Mouse (Mus musculus) liver, embryonic 14.5 days (tissue): ENCODE data around the gene Syt8. TPM values are rescaled to one million over a fixed set of nuclear protein-coding genes. Genes with fewer than 3 reads are reported as not detected.
A peak's percentile ranks its signal among the peaks of the same experiment; 100 is the strongest.

Source experiments
- ATAC-seq: fragments of 200-750 bp; cut with Nextera tagmentation; 2 replicates; pipeline ENCODE4 v1.8.0; 2017; ENCODE audit warnings: moderate number of reproducible peaks, mild to moderate bottlenecking, moderate library complexity; ENCODE audit not compliant: insufficient read depth
- DNase-seq, 3 experiments: peaks; one replicate each; pipeline ENCODE4 v3.0.0-alpha.2; 2012 to 2013; ENCODE audit warnings: low read depth in 3 of 3, low spot score in 3 of 3
- H3K27ac ChIP-seq: fragments of 300-500 bp; sonication (generic); 2 replicates; pipeline ENCODE4 v1.5.1; 2014; ENCODE audit warnings: moderate library complexity, mild to moderate bottlenecking, control low read depth, inconsistent platforms
- H3K27me3 ChIP-seq: fragments of 300-500 bp; sonication (generic); 2 replicates; pipeline ENCODE4 v1.6.1; 2014; ENCODE audit warnings: mild to moderate bottlenecking, low read length, moderate library complexity; ENCODE audit not compliant: control insufficient read depth, insufficient read depth
- H3K36me3 ChIP-seq: fragments of 300-500 bp; sonication (generic); replicated peaks from 2 replicates; pipeline ENCODE4 v1.6.1; 2014; ENCODE audit warnings: low read depth; ENCODE audit not compliant: control insufficient read depth, insufficient read depth
- H3K4me1 ChIP-seq, 2 experiments: fragments of 200-500 bp in 1 of 2; fragments of 300-500 bp in 1 of 2; sonication (generic) in 1 of 2; replicated peaks; 2 replicates each; pipeline ENCODE4 v1.6.1; 2012 to 2014; ENCODE audit warnings: antibody characterized with exemption in 1 of 2, inconsistent platforms in 1 of 2, low read length in 1 of 2; ENCODE audit not compliant: control insufficient read depth in 2 of 2, insufficient read depth in 2 of 2
- H3K4me2 ChIP-seq: fragments of 300-500 bp; sonication (generic); 2 replicates; pipeline ENCODE4 v1.6.1; 2014; ENCODE audit warnings: low read depth, mild to moderate bottlenecking, control low read depth, moderate library complexity
- H3K4me3 ChIP-seq, 2 experiments: fragments of 200-500 bp in 1 of 2; fragments of 300-500 bp in 1 of 2; sonication (generic) in 1 of 2; 2 replicates each; pipeline ENCODE4 v1.5.1; 2012 to 2014; ENCODE audit warnings: low read depth in 2 of 2, low read length in 2 of 2, mild to moderate bottlenecking in 2 of 2, control low read depth in 1 of 2, inconsistent platforms in 1 of 2, moderate library complexity in 1 of 2; ENCODE audit not compliant: insufficient read depth in 1 of 2
- H3K9ac ChIP-seq: fragments of 300-500 bp; sonication (generic); replicated peaks from 2 replicates; pipeline ENCODE4 v1.6.1; 2014; ENCODE audit warnings: mild to moderate bottlenecking, control low read depth, moderate library complexity
- H3K9me3 ChIP-seq: fragments of 300-500 bp; sonication (generic); 2 replicates; pipeline ENCODE4 v1.6.1; 2016; ENCODE audit warnings: low read length, mixed read lengths; ENCODE audit not compliant: control insufficient read depth
- CTCF ChIP-seq: IDR thresholded peaks from 2 replicates; pipeline ENCODE4 v1.5.1; 2016; ENCODE audit warnings: antibody characterized with exemption, low read depth, control low read depth
- EP300 ChIP-seq: IDR thresholded peaks from 2 replicates; pipeline ENCODE4 v1.6.1; 2016; ENCODE audit warnings: antibody characterized with exemption, low read depth
- WGBS: fragments of 180-500 bp; shearing (Covaris S2); extraction: QIAGEN DNeasy Blood & Tissue Kit; methylation state at CpG from one replicate; pipeline ENCODE4 v1.1.7; 2014; ENCODE audit not compliant: insufficient replicate concordance; 5-methylcytosine and 5-hydroxymethylcytosine counted together
- polyA plus RNA-seq, 2 experiments: library from polyadenylated mRNA; depleted of rRNA in 1 of 2; stranded (reverse) in 1 of 2; unstranded in 1 of 2; fragments of >200 nt; fragmentation: Nextera tagmentation in 1 of 2; extraction: Ambion mirVana in 1 of 2; gene quantifications; 2 replicates each; pipeline versions ENCODE4 v1.2.1 to v1.2.3; 2012 to 2014

Syt8 gene
- polyA plus RNA-seq, 2 experiments = 0.03 TPM; not detected in 1

- H3K4me3 ChIP-seq = no peak overlapping the region
- no peaks in the 10 kb centered on the region for H3K27me3 ChIP-seq
- no peaks in the 10 kb centered on the region for H3K36me3 ChIP-seq
- 4% methylated on average over 4 of the region's 4 CpGs for WGBS
- H3K9ac ChIP-seq = peak overlapping the region; percentile 15
- H3K9me3 ChIP-seq = no peaks in the 10 kb centered on the region
- peak; percentile 40; the same call in 1 of the 2 replicates for TF ChIP-seq EP300
- no peak for TF ChIP-seq CTCF
- H3K4me1 ChIP-seq = peaks cover 49 to 71% of the 10 kb centered on the region in 2 experiments
- H3K27ac ChIP-seq = peak overlapping the region; percentile 71
- peak overlapping the region; percentile 21 for H3K4me2 ChIP-seq
- DNase-seq = peak; percentile 84 to 91 (median 87)
- ATAC-seq = peak; percentile 85
Measured at GRCm38 (mm10) chr7:142393191-142393590, 41.5 kb upstream of the Syt8 start.

GRCm38 (mm10) chr7:142394261-142395190 is 40.1 kb upstream of the Syt8 start:
- no peaks in the 10 kb centered on the region for H3K9me3 ChIP-seq
- H3K27me3 ChIP-seq = no peaks in the 10 kb centered on the region
- H3K27ac ChIP-seq = peak overlapping the region; percentile 72
- no peak overlapping the region for H3K4me3 ChIP-seq
- no peak overlapping the region for H3K4me2 ChIP-seq
- H3K9ac ChIP-seq = peak overlapping the region; percentile 24
- ATAC-seq (no peak), DNase-seq (no peak)
- 42% methylated on average over 6 of the region's 6 CpGs for WGBS
- H3K4me1 ChIP-seq = peaks cover 46 to 75% of the 10 kb centered on the region in 2 experiments
- no peak for TF ChIP-seq CTCF
- no peak for TF ChIP-seq EP300
- no peaks in the 10 kb centered on the region for H3K36me3 ChIP-seq

- no peaks in the 10 kb centered on the region for H3K27me3 ChIP-seq
- no peaks in the 10 kb centered on the region for H3K36me3 ChIP-seq
- peaks cover 46 to 81% of the 10 kb centered on the region in 2 experiments for H3K4me1 ChIP-seq
- DNase-seq (no peak), ATAC-seq (peak; percentile 32; the same call in 1 of the 2 replicates)
- peak; percentile 76 for TF ChIP-seq EP300
- TF ChIP-seq CTCF = no peak
- H3K9ac ChIP-seq = peak overlapping the region; percentile 18; the same call in 1 of the 2 replicates
- H3K9me3 ChIP-seq = no peaks in the 10 kb centered on the region
- 10% methylated on average over 4 of the region's 4 CpGs for whole genome bisulfite sequencing
- no peak overlapping the region for H3K4me2 ChIP-seq
- H3K4me3 ChIP-seq = no peak overlapping the region
- H3K27ac ChIP-seq = peak overlapping the region; percentile 72
Measured at GRCm38 (mm10) chr7:142395472-142395871, 39.2 kb upstream of the Syt8 start.

GRCm38 (mm10) chr7:142396611-142397010 is 38.0 kb upstream of the Syt8 start:
- H3K9me3 ChIP-seq = no peaks in the 10 kb centered on the region
- TF ChIP-seq EP300 (no peak), CTCF (no peak)
- H3K4me1 ChIP-seq = peaks cover 40 to 74% of the 10 kb centered on the region in 2 experiments
- H3K4me2 ChIP-seq = no peak overlapping the region
- H3K9ac ChIP-seq = no peak overlapping the region
- H3K4me3 ChIP-seq = no peak overlapping the region
- no peaks in the 10 kb centered on the region for H3K27me3 ChIP-seq
- no peak overlapping the region for H3K27ac ChIP-seq
- no peak for ATAC-seq
- H3K36me3 ChIP-seq = no peaks in the 10 kb centered on the region
- DNase-seq = no peak
- WGBS = 73% methylated on average over 1 of the region's 1 CpGs

- no peaks in the 10 kb centered on the region for H3K9me3 ChIP-seq
- H3K27ac ChIP-seq = no peak overlapping the region
- no peak overlapping the region for H3K4me3 ChIP-seq
- H3K4me2 ChIP-seq = no peak overlapping the region
- no peaks in the 10 kb centered on the region for H3K36me3 ChIP-seq
- TF ChIP-seq CTCF (no peak), EP300 (no peak)
- DNase-seq = no peak
- 28% methylated on average over 2 of the region's 2 CpGs for WGBS
- H3K27me3 ChIP-seq = no peaks in the 10 kb centered on the region
- ATAC-seq = no peak
- no peak overlapping the region for H3K9ac ChIP-seq
- H3K4me1 ChIP-seq = peaks cover 32 to 65% of the 10 kb centered on the region in 2 experiments
Measured at GRCm38 (mm10) chr7:142398052-142398451, 36.6 kb upstream of the Syt8 start.
